Mouse (Mus musculus) lung, postnatal 0 days (tissue): ENCODE results near the gene Rnf135. TPM values are rescaled to one million over a fixed set of nuclear protein-coding genes. Genes with fewer than 3 reads are reported as not detected.

Source experiments
- ATAC-seq: fragments of 200-750 bp; cut with Nextera tagmentation; 2 replicates; pipeline ENCODE4 v1.8.0; 2017; ENCODE audit warnings: moderate library complexity
- DNase-seq: peaks from one replicate; pipeline ENCODE4 v3.0.0-alpha.2; 2016; ENCODE audit warnings: low spot score
- H3K27ac ChIP-seq: fragments of 300-500 bp; sonication (generic); 2 replicates; pipeline ENCODE4 v1.5.1; 2014; ENCODE audit warnings: antibody characterized with exemption, mild to moderate bottlenecking, low read length, mixed read lengths
- H3K27me3 ChIP-seq: fragments of 300-500 bp; sonication (generic); replicated peaks from 2 replicates; pipeline ENCODE4 v1.6.1; 2014; ENCODE audit warnings: low read length, mixed read lengths; ENCODE audit not compliant: insufficient read depth
- H3K36me3 ChIP-seq: fragments of 300-500 bp; sonication (generic); 2 replicates; pipeline ENCODE4 v1.6.1; 2014; ENCODE audit warnings: low read length, mixed read lengths; ENCODE audit not compliant: insufficient read depth
- H3K4me1 ChIP-seq: fragments of 300-500 bp; sonication (generic); 2 replicates; pipeline ENCODE4 v1.6.1; 2014; ENCODE audit warnings: antibody characterized with exemption, low read depth, low read length, mixed read lengths; ENCODE audit not compliant: insufficient read depth
- H3K4me2 ChIP-seq: fragments of 300-500 bp; sonication (generic); replicated peaks from 2 replicates; pipeline ENCODE4 v1.6.1; 2014; ENCODE audit warnings: low read depth, mild to moderate bottlenecking, low read length, moderate library complexity, mixed read lengths
- H3K4me3 ChIP-seq: fragments of 300-500 bp; sonication (generic); 2 replicates; pipeline ENCODE4 v1.5.1; 2014; ENCODE audit warnings: low read depth, low read length
- H3K9ac ChIP-seq: fragments of 300-500 bp; sonication (generic); replicated peaks from 2 replicates; pipeline ENCODE4 v1.6.1; 2014; ENCODE audit warnings: low read depth, mild to moderate bottlenecking
- H3K9me3 ChIP-seq: fragments of 300-500 bp; sonication (generic); 2 replicates; pipeline ENCODE4 v1.6.1; 2016; ENCODE audit warnings: low read length, mixed read lengths
- CTCF ChIP-seq: IDR thresholded peaks from 2 replicates; pipeline ENCODE4 v1.5.1; 2016; ENCODE audit warnings: antibody characterized with exemption, mild to moderate bottlenecking
- EP300 ChIP-seq: IDR thresholded peaks from 2 replicates; pipeline ENCODE4 v1.6.1; 2016; ENCODE audit warnings: antibody characterized with exemption, mild to moderate bottlenecking, control low read depth
- WGBS: fragments of 180-500 bp; shearing (Covaris S2); extraction: QIAGEN DNeasy Blood & Tissue Kit; methylation state at CpG from one replicate; pipeline ENCODE4 v1.1.7; 2014; 5-methylcytosine and 5-hydroxymethylcytosine counted together
- polyA plus RNA-seq: library from polyadenylated mRNA; unstranded; fragments of >200 nt; fragmentation: Nextera tagmentation; extraction: Ambion mirVana; gene quantifications from 2 replicates; pipeline ENCODE4 v1.2.1, GENCODE M21; 2015

Gene Rnf135
- polyA plus RNA-seq, 1 experiment from 2014 or later, result 16.1 TPM

GRCm38 (mm10) chr11:80168121-80168520 lies 15.5 kb upstream of the Rnf135 start:
- TF ChIP-seq CTCF (no peak), EP300 (no peak)
- H3K9me3 ChIP-seq, result no peaks in the 10 kb centered on the region
- H3K4me3 ChIP-seq, result no peak overlapping the region
- H3K9ac ChIP-seq, result no peak overlapping the region
- H3K27me3 ChIP-seq, result no peaks in the 10 kb centered on the region
- no peaks in the 10 kb centered on the region for H3K4me1 ChIP-seq
- 88% methylated on average over 9 of the region's 9 CpGs for WGBS
- H3K36me3 ChIP-seq, result no peaks in the 10 kb centered on the region
- no peak for ATAC-seq
- no peak for DNase-seq
- no peak overlapping the region for H3K4me2 ChIP-seq
- H3K27ac ChIP-seq, result no peak overlapping the region

GRCm38 (mm10) chr11:80168611-80169249 lies 14.9 kb upstream of the Rnf135 start:
- Histone ChIP-seq H3K4me2 (no peak overlapping the region), H3K9ac (no peak overlapping the region), H3K27me3 (no peaks in the 10 kb centered on the region), H3K4me1 (no peaks in the 10 kb centered on the region), H3K27ac (no peak overlapping the region), H3K9me3 (no peaks in the 10 kb centered on the region), H3K4me3 (no peak overlapping the region), H3K36me3 (no peaks in the 10 kb centered on the region)
- DNase-seq, result no peak
- ATAC-seq, result peak; percentile 52
- no peak for TF ChIP-seq CTCF
- no peak for TF ChIP-seq EP300
- WGBS, result 66% methylated on average over 4 of the region's 4 CpGs

GRCm38 (mm10) chr11:80169629-80170028 lies 14.0 kb upstream of the Rnf135 start:
- no peak for ATAC-seq
- no peak overlapping the region for H3K27ac ChIP-seq
- H3K27me3 ChIP-seq, result no peaks in the 10 kb centered on the region
- no peak for TF ChIP-seq EP300
- TF ChIP-seq CTCF, result no peak
- no peak overlapping the region for H3K9ac ChIP-seq
- DNase-seq, result no peak
- no peaks in the 10 kb centered on the region for H3K9me3 ChIP-seq
- H3K36me3 ChIP-seq, result no peaks in the 10 kb centered on the region
- H3K4me2 ChIP-seq, result no peak overlapping the region
- no peaks in the 10 kb centered on the region for H3K4me1 ChIP-seq
- no peak overlapping the region for H3K4me3 ChIP-seq
- WGBS, result 68% methylated on average over 3 of the region's 3 CpGs

GRCm38 (mm10) chr11:80170351-80170750 lies 13.3 kb upstream of the Rnf135 start:
- ATAC-seq (no peak), DNase-seq (no peak)
- WGBS, result 61% methylated on average over 5 of the region's 5 CpGs
- Histone ChIP-seq H3K27me3 (no peaks in the 10 kb centered on the region), H3K9me3 (no peaks in the 10 kb centered on the region), H3K4me3 (no peak overlapping the region), H3K4me1 (no peaks in the 10 kb centered on the region), H3K27ac (no peak overlapping the region), H3K9ac (no peak overlapping the region), H3K4me2 (no peak overlapping the region), H3K36me3 (no peaks in the 10 kb centered on the region)
- no peak for TF ChIP-seq EP300
- no peak for TF ChIP-seq CTCF

- no peaks in the 10 kb centered on the region for H3K27me3 ChIP-seq
- no peak overlapping the region for H3K27ac ChIP-seq
- no peak for TF ChIP-seq EP300
- no peak for TF ChIP-seq CTCF
- no peaks in the 10 kb centered on the region for H3K9me3 ChIP-seq
- H3K4me1 ChIP-seq, result no peaks in the 10 kb centered on the region
- H3K9ac ChIP-seq, result no peak overlapping the region
- H3K4me3 ChIP-seq, result no peak overlapping the region
- 66% methylated on average over 4 of the region's 4 CpGs for WGBS
- no peak for ATAC-seq
- H3K36me3 ChIP-seq, result no peaks in the 10 kb centered on the region
- no peak overlapping the region for H3K4me2 ChIP-seq
- DNase-seq, result no peak
Measured at GRCm38 (mm10) chr11:80171884-80172283, 11.8 kb upstream of the Rnf135 start.

GRCm38 (mm10) chr11:80173963-80174670 lies 9.5 kb upstream of the Rnf135 start:
- no peak for DNase-seq

More at GRCm38 (mm10) chr11:80173963-80174670, 9.5 kb upstream of the Rnf135 start:
- Histone ChIP-seq H3K9ac (no peak overlapping the region), H3K36me3 (no peaks in the 10 kb centered on the region), H3K4me2 (no peak overlapping the region), H3K9me3 (no peaks in the 10 kb centered on the region), H3K27ac (no peak overlapping the region), H3K27me3 (no peaks in the 10 kb centered on the region), H3K4me3 (no peak overlapping the region), H3K4me1 (no peaks in the 10 kb centered on the region)
- WGBS, result 73% methylated on average over 11 of the region's 11 CpGs
- no peak for TF ChIP-seq EP300
- ATAC-seq, result no peak
